Mouse (Mus musculus) limb, embryonic 11.5 days (tissue): ENCODE results near the gene Ppm1h. TPM values are rescaled to one million over a fixed set of nuclear protein-coding genes. Genes with fewer than 3 reads are reported as not detected.
A peak's percentile ranks its signal among the peaks of the same experiment; 100 is the strongest.

ENCODE experiments used
- ATAC-seq: fragments of 200-750 bp; cut with Nextera tagmentation; 2 replicates; pipeline ENCODE4 v1.8.0; 2017; ENCODE audit warnings: low read depth; ENCODE audit not compliant: insufficient number of reproducible peaks, low FRiP score, low TSS enrichment
- DNase-seq: peaks from one replicate; pipeline ENCODE4 v3.0.0-alpha.2; 2015; ENCODE audit warnings: low spot score
- H3K27ac ChIP-seq: fragments of 300-500 bp; sonication (generic); replicated peaks from 2 replicates; pipeline ENCODE4 v1.5.1; 2014; ENCODE audit warnings: low read depth, mild to moderate bottlenecking, low read length
- H3K27me3 ChIP-seq: fragments of 300-500 bp; sonication (generic); 2 replicates; pipeline ENCODE4 v1.6.1; 2014; ENCODE audit warnings: mild to moderate bottlenecking, low read length, mixed read lengths; ENCODE audit not compliant: control insufficient read depth, insufficient read depth
- H3K36me3 ChIP-seq: fragments of 300-500 bp; sonication (generic); 2 replicates; pipeline ENCODE4 v1.6.1; 2014; ENCODE audit warnings: mild to moderate bottlenecking, low read length, moderate library complexity, mixed read lengths; ENCODE audit not compliant: control insufficient read depth, insufficient read depth
- H3K4me1 ChIP-seq: fragments of 300-500 bp; sonication (generic); 2 replicates; pipeline ENCODE4 v1.6.1; 2014; ENCODE audit warnings: low read length, mixed read lengths; ENCODE audit not compliant: control insufficient read depth, insufficient read depth
- H3K4me2 ChIP-seq: fragments of 300-500 bp; sonication (generic); 2 replicates; pipeline ENCODE4 v1.6.1; 2014; ENCODE audit warnings: low read depth, mild to moderate bottlenecking, moderate library complexity; ENCODE audit not compliant: severe bottlenecking
- H3K4me3 ChIP-seq: fragments of 300-500 bp; sonication (generic); 2 replicates; pipeline ENCODE4 v1.5.1; 2014; ENCODE audit warnings: low read depth, low read length
- H3K9ac ChIP-seq: fragments of 300-500 bp; sonication (generic); 2 replicates; pipeline ENCODE4 v1.6.1; 2014; ENCODE audit warnings: mild to moderate bottlenecking, low read length
- H3K9me3 ChIP-seq: fragments of 300-500 bp; sonication (generic); 2 replicates; pipeline ENCODE4 v1.6.1; 2016; ENCODE audit warnings: low read length; ENCODE audit not compliant: control insufficient read depth
- WGBS: fragments of 180-500 bp; shearing (Covaris S2); extraction: QIAGEN DNeasy Blood & Tissue Kit; methylation state at CpG from one replicate; pipeline ENCODE4 v1.1.7; 2014; 5-methylcytosine and 5-hydroxymethylcytosine counted together
- polyA plus RNA-seq: library from polyadenylated mRNA; unstranded; fragments of >200 nt; fragmentation: Nextera tagmentation; extraction: Ambion mirVana; gene quantifications from 2 replicates; pipeline ENCODE4 v1.2.1, GENCODE M21; 2014

The Ppm1h gene
- polyA plus RNA-seq, 1 experiment from 2014 or later = 5.1 TPM

DNA sequence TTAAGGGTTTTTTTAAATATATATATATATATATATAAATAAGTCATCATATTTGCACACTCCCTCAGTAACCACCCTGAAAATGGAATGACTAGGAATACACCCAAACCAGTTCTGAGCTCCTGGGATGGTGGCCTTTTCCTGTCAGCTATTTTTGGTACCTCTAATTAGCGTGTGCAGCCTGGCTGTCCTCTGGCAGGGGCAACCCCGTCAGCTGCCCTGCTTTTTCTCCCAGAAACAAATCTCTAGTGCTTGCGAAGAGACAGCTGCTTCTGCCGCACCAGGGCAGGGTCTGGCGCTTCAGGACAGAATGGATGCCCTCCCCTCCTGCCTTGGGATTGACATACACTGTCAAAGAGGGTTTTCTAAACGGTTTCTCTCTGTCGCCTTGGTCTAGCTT, 166.9 kb downstream of the Ppm1h start:
- no peak for DNase-seq
- Histone ChIP-seq H3K4me3 (no peak overlapping the region), H3K36me3 (no peaks in the 10 kb centered on the region), H3K4me2 (no peak overlapping the region), H3K9ac (no peak overlapping the region), H3K4me1 (0 out of 2 replicates have a peak, but pooled peaks cover 3% of the 10 kb centered on the region), H3K9me3 (no peaks in the 10 kb centered on the region; the same call in 1 of the 2 replicates), H3K27me3 (no peaks in the 10 kb centered on the region), H3K27ac (no peak overlapping the region)
- 65% methylated on average over 7 of the region's 7 CpGs for WGBS
- no peak for ATAC-seq

DNA sequence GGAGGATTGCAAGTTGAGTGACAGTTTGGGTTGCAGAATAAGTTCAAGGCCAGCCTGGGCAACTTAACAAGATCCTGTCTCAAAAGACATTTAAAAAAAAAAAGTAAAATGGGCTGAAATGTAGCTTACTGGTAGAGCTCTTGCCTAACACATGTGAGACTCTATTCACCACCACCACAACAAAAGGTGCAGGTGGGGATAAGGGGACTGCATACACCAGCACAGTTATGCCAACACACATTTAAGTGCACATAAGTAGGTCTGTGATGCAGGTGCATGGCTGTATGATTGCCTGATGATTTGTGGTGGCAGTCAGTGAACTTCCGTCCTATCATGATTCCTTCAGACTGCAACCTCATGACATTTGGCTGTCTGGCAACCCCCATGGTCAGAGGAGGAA, 167.9 kb downstream of the Ppm1h start:
- Histone ChIP-seq H3K4me1 (0 out of 2 replicates have a peak, but pooled peaks cover 3% of the 10 kb centered on the region), H3K4me2 (no peak overlapping the region), H3K9ac (no peak overlapping the region), H3K4me3 (no peak overlapping the region), H3K27ac (no peak overlapping the region), H3K27me3 (no peaks in the 10 kb centered on the region), H3K36me3 (no peaks in the 10 kb centered on the region), H3K9me3 (no peaks in the 10 kb centered on the region; the same call in 1 of the 2 replicates)
- ATAC-seq = no peak
- DNase-seq = no peak
- 100% methylated on average over 1 of the region's 1 CpGs for WGBS

DNA sequence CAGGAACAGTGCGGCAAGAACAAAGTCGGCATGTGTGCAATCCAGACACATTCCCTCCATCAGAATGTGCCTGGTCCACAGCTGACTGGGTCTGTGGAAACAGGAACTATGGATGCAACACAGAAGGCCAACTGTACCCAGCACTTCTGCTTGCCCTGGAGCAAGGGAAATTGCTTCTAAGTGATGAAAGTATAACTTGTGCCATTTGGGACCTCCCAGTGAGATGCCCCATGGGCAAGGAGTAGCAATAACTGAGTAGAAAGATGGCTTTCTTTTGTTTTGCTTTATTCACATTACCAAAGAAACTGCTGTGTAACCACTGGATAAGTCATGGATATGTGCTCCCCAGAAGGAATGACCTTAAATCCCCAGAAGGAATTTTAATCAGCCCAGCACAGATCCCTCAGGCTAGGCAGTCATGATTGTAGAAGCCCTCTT, 169.5 kb downstream of the Ppm1h start:
- no peaks in the 10 kb centered on the region for H3K27me3 ChIP-seq
- ATAC-seq (0 out of 2 replicates have a peak, but pooled peaks have one; percentile 33), DNase-seq (no peak)
- no peak overlapping the region for H3K9ac ChIP-seq
- no peaks in the 10 kb centered on the region for H3K36me3 ChIP-seq
- 0 out of 2 replicates have a peak, but pooled peaks cover 3% of the 10 kb centered on the region for H3K4me1 ChIP-seq
- H3K27ac ChIP-seq = no peak overlapping the region
- no peaks in the 10 kb centered on the region; the same call in 1 of the 2 replicates for H3K9me3 ChIP-seq
- H3K4me3 ChIP-seq = no peak overlapping the region
- no peak overlapping the region for H3K4me2 ChIP-seq
- WGBS = 83% methylated on average over 2 of the region's 2 CpGs

DNA sequence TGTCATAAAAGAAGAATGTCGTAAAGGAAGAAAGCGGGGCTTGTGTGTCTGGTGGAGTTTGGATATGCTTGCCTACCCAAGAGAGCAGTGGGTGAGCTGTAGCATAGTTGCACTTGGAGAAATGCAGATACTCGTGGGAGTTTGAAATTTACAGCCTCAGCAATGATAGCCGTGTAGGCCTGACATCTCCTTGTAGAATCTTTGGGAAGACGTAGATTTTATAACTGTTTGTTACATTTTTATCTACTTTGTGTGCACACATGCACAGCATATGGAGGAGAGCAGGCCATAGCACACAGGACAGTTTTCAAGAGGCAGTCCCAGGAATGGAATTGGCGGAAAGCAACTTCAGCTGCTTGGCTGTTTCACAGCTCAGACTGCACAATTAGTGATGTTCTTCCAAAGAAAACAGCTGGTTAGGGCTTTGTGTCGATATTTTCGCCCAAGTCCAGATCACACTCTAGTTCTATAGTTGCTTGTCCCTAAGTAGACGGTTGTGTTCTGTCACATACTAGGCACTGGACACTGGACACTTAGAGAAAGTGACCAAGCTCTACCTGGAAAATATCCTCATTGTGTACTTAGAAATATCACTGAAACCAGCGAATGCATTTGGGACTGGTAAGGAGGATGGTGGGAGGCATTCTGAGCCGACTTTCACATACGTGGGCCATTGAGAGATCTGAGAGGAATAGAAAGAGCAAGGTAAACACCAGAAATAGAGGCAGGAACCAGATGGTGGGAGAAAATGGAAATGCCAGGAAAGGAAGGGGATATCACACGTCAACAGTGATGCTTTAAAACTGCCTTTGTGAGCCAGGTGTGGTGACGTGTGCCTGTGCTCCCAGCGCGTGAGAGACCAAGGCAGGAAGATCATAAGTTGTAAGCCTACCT, 173.0 kb downstream of the Ppm1h start:
- H3K4me1 ChIP-seq = 0 out of 2 replicates have a peak, but pooled peaks cover 3% of the 10 kb centered on the region
- H3K9ac ChIP-seq = no peak overlapping the region
- H3K9me3 ChIP-seq = no peaks in the 10 kb centered on the region
- no peak for DNase-seq
- 84% methylated on average over 16 of the region's 16 CpGs for WGBS
- H3K4me3 ChIP-seq = no peak overlapping the region
- no peaks in the 10 kb centered on the region for H3K36me3 ChIP-seq
- no peaks in the 10 kb centered on the region for H3K27me3 ChIP-seq
- ATAC-seq = no peak
- no peak overlapping the region for H3K4me2 ChIP-seq
- H3K27ac ChIP-seq = no peak overlapping the region

DNA sequence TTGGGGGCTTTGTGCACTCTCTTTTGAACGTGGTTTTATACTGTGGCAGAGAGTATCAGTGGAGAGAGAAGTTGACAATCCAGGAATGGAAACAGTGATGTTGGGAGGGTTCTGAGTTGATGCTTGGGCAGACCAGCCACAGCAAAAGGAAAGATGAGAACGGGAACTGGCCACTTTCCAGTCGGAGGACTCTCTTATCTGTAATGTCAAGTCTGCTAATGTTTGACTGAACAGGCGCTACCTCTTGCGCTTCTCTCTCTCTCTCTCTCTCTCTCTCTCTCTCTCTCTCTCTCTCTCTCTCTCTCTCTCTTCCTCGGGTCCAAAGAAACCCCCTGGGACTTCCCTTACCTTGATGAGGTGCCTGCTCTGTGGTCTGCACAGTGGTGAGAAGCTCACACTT, 176.0 kb downstream of the Ppm1h start:
- ATAC-seq (no peak), DNase-seq (no peak)
- no peaks in the 10 kb centered on the region for H3K4me1 ChIP-seq
- H3K27me3 ChIP-seq = no peaks in the 10 kb centered on the region
- no peak overlapping the region for H3K4me2 ChIP-seq
- no peaks in the 10 kb centered on the region for H3K9me3 ChIP-seq
- no peak overlapping the region for H3K27ac ChIP-seq
- WGBS = 86% methylated on average over 6 of the region's 6 CpGs
- H3K9ac ChIP-seq = no peak overlapping the region
- H3K4me3 ChIP-seq = no peak overlapping the region
- H3K36me3 ChIP-seq = no peaks in the 10 kb centered on the region

DNA sequence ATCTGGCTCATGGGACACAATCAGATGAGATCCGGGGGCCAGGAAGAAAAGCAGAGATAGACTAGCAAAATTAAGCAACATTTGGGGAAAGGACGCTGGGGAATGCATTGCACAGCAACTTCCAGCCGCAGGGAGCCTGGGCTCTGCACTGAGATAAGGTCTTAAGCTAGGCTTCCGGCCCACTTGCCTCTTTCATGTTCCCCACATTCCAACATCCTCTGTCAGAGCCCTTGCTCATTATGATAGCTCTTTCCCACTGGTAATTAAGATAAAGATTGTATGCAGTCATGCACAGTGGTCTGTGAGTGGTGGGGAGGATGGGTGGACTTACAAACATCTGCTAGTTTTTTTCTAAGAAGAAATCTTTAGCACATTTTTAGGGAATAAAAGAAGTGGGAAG, 176.6 kb downstream of the Ppm1h start:
- Histone ChIP-seq H3K4me3 (no peak overlapping the region), H3K9me3 (no peaks in the 10 kb centered on the region), H3K4me1 (no peaks in the 10 kb centered on the region), H3K4me2 (no peak overlapping the region), H3K27me3 (no peaks in the 10 kb centered on the region), H3K27ac (no peak overlapping the region), H3K9ac (no peak overlapping the region), H3K36me3 (no peaks in the 10 kb centered on the region)
- 61% methylated on average over 4 of the region's 4 CpGs for WGBS
- ATAC-seq = no peak
- no peak for DNase-seq

DNA sequence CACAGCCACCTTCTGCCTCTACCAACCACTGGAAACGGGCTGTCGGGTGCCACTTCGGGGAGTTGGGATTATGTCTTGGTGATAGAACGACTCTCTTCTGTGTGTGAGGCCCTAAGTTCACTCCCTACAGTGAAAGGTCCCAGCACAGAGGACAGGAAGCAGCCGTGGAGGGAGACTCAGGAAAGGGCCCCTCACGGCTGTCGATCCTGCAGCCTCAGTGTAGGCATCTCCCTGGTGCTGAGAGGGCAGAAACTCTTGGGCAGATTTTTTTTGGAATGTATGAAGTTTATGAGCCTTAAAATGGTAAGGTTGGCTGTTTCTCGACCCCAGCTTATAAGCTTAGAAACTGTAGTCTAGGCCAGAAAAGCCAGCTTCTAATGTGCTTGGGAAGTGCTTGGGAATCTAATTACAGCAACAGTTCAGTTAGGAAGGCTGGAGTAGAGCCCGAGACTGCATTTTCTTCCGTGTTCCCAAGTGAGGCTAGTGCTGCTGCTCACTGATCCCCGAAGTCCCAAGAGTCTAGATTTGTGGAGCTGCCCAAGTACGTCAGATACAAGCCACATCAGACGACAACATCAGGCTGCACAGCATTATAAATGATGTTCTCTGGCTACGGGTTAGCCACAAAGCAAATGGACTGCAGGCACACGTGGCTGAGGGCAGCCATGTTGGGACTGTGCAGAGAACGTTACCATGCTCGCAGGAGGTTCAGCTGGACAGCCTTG, 177.6 kb downstream of the Ppm1h start:
- Histone ChIP-seq H3K4me2 (no peak overlapping the region), H3K4me3 (no peak overlapping the region), H3K27me3 (no peaks in the 10 kb centered on the region), H3K4me1 (no peaks in the 10 kb centered on the region), H3K9ac (no peak overlapping the region), H3K9me3 (no peaks in the 10 kb centered on the region), H3K36me3 (no peaks in the 10 kb centered on the region), H3K27ac (no peak overlapping the region)
- no peak for ATAC-seq
- no peak for DNase-seq
- 77% methylated on average over 17 of the region's 17 CpGs for WGBS

DNA sequence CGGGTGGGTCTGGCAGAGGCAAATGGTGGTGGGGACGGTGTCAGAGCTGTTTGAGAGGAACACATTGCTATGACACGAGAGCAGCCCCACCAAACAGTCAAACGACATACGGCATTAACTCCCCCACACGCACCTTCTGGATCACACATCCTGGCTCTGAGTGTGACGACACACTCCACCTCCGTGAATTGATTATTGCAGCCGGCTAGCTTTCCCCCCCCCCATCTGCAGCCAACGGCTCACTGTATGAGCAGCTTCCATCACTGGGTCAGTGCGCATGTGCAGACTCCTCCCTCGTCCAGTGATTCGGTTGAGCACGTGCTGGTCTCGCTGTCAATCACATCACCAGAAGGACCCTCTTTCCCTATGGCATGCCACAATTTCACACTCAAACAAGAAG, 178.6 kb downstream of the Ppm1h start:
- H3K27me3 ChIP-seq = no peaks in the 10 kb centered on the region
- no peaks in the 10 kb centered on the region for H3K36me3 ChIP-seq
- H3K9me3 ChIP-seq = no peaks in the 10 kb centered on the region
- no peaks in the 10 kb centered on the region for H3K4me1 ChIP-seq
- H3K9ac ChIP-seq = no peak overlapping the region
- no peak overlapping the region for H3K4me3 ChIP-seq
- 88% methylated on average over 15 of the region's 15 CpGs for WGBS
- no peak overlapping the region for H3K4me2 ChIP-seq
- no peak overlapping the region for H3K27ac ChIP-seq
- DNase-seq (no peak), ATAC-seq (no peak)
